Comparison of ENCODE assay signal across 27 mouse cellular contexts in genomic region chr12:34888694-34889093, GRCm38 (mm10). TPM values are rescaled to one million over a fixed set of nuclear protein-coding genes. Genes with fewer than 3 reads are reported as not detected.
"Had no signal": no experiment of that assay in that cellular context is flagged by ENCODE, and none has a peak within 500 bp of the region (broad histone marks: within the 10 kb centered on the region; RNA-seq: fewer than 3 reads in every experiment).

No protein-coding gene starts in this region.

- ATAC-seq: forebrain, embryonic 13.5 days; forebrain, embryonic 14.5 days; forebrain, embryonic 15.5 days; forebrain, embryonic 16.5 days; forebrain, postnatal 0 days had no signal

- H3K4me1 ChIP-seq: embryonic facial prominence, embryonic 10.5 days; embryonic facial prominence, embryonic 12.5 days; embryonic facial prominence, embryonic 13.5 days; embryonic facial prominence, embryonic 15.5 days; forebrain, embryonic 10.5 days; forebrain, embryonic 12.5 days; forebrain, embryonic 13.5 days; forebrain, embryonic 15.5 days had no signal

- H3K36me3 ChIP-seq: embryonic facial prominence, embryonic 10.5 days; embryonic facial prominence, embryonic 12.5 days; embryonic facial prominence, embryonic 13.5 days; embryonic facial prominence, embryonic 15.5 days; forebrain, embryonic 10.5 days; forebrain, embryonic 12.5 days; forebrain, embryonic 15.5 days had no signal

- DNase-seq: cerebellum, adult 8-10 months; cerebellum, adult 9-10 months; cerebellum, adult 9-11 months; cerebellum, postnatal 14 days; cerebellum, postnatal 25 days; cerebellum, postnatal 36 days; embryo, embryonic 11 days; forebrain, postnatal 0 days; gastrocnemius, adult 2 months; gastrocnemius, postnatal 10 days; gastrocnemius, postnatal 14 days; gastrocnemius, postnatal 25 days; gastrocnemius, postnatal 36 days; heart, adult 11 months; heart, adult 18-20 months; heart, adult 2 months had no signal

- H3K27me3 ChIP-seq: embryonic facial prominence, embryonic 12.5 days; embryonic facial prominence, embryonic 13.5 days; embryonic facial prominence, embryonic 15.5 days; forebrain, embryonic 12.5 days; forebrain, embryonic 13.5 days; forebrain, embryonic 15.5 days had no signal

- H3K9ac ChIP-seq: embryonic facial prominence, embryonic 12.5 days; embryonic facial prominence, embryonic 13.5 days; embryonic facial prominence, embryonic 15.5 days; forebrain, embryonic 12.5 days; forebrain, embryonic 13.5 days; forebrain, embryonic 15.5 days; forebrain, postnatal 0 days had no signal

- H3K4me2 ChIP-seq: embryonic facial prominence, embryonic 12.5 days; embryonic facial prominence, embryonic 13.5 days; embryonic facial prominence, embryonic 15.5 days; forebrain, embryonic 12.5 days; forebrain, embryonic 13.5 days; forebrain, embryonic 15.5 days had no signal

- H3K9me3 ChIP-seq: embryonic facial prominence, embryonic 10.5 days; embryonic facial prominence, embryonic 12.5 days; embryonic facial prominence, embryonic 13.5 days; embryonic facial prominence, embryonic 15.5 days; forebrain, embryonic 10.5 days; forebrain, embryonic 12.5 days; forebrain, embryonic 13.5 days; forebrain, embryonic 15.5 days had no signal

- H3K4me3 ChIP-seq: embryonic facial prominence, embryonic 10.5 days; embryonic facial prominence, embryonic 12.5 days; embryonic facial prominence, embryonic 13.5 days; embryonic facial prominence, embryonic 15.5 days; erythroblast, embryonic 14.5 days; forebrain, embryonic 10.5 days; forebrain, embryonic 12.5 days; forebrain, embryonic 13.5 days; forebrain, embryonic 15.5 days; gastrocnemius, adult 2 months; heart, adult 2 months had no signal

- H3K27ac ChIP-seq: embryonic facial prominence, embryonic 10.5 days; embryonic facial prominence, embryonic 12.5 days; embryonic facial prominence, embryonic 13.5 days; embryonic facial prominence, embryonic 15.5 days; forebrain, embryonic 10.5 days; forebrain, embryonic 12.5 days; forebrain, embryonic 13.5 days; forebrain, embryonic 15.5 days; gastrocnemius, adult 2 months; heart, adult 2 months had no signal

RNA-seq across cellular contexts. Expression of gene Hdac9, which starts 28.2 kb away (rescaled TPM):
- polyA plus RNA-seq: erythroblast, embryonic 14.5 days had no signal
